Mouse (Mus musculus) embryonic facial prominence, embryonic 15.5 days (tissue): Measurements from ENCODE around the gene Plppr3. TPM values are rescaled to one million over a fixed set of nuclear protein-coding genes. Genes with fewer than 3 reads are reported as not detected.
"Not testable (repeated sequence)": the region's sequence is repeated elsewhere in the genome, so short reads cannot be mapped to it uniquely, and the experiment has no call there.

Experiments used
- ATAC-seq: fragments of 200-750 bp; cut with Nextera tagmentation; 2 replicates; pipeline ENCODE4 v1.8.0; 2017; ENCODE audit warnings: low read depth, moderate TSS enrichment; ENCODE audit not compliant: insufficient number of reproducible peaks, low FRiP score, low TSS enrichment
- H3K27ac ChIP-seq: fragments of 300-500 bp; sonication (generic); replicated peaks from 2 replicates; pipeline ENCODE4 v1.5.1; 2015; ENCODE audit warnings: mild to moderate bottlenecking, inconsistent platforms
- H3K27me3 ChIP-seq: fragments of 300-500 bp; sonication (generic); 2 replicates; pipeline ENCODE4 v1.6.1; 2015; ENCODE audit warnings: inconsistent platforms
- H3K36me3 ChIP-seq: fragments of 300-500 bp; sonication (generic); 2 replicates; pipeline ENCODE4 v1.6.1; 2015; ENCODE audit warnings: mild to moderate bottlenecking, inconsistent platforms
- H3K4me1 ChIP-seq: fragments of 300-500 bp; sonication (generic); 2 replicates; pipeline ENCODE4 v1.6.1; 2015; ENCODE audit warnings: inconsistent platforms
- H3K4me2 ChIP-seq: fragments of 300-500 bp; sonication (generic); replicated peaks from 2 replicates; pipeline ENCODE4 v1.6.1; 2015; ENCODE audit warnings: mild to moderate bottlenecking, inconsistent platforms
- H3K4me3 ChIP-seq: fragments of 300-500 bp; sonication (generic); replicated peaks from 2 replicates; pipeline ENCODE4 v1.5.1; 2015; ENCODE audit warnings: mild to moderate bottlenecking, inconsistent platforms
- H3K9ac ChIP-seq: fragments of 300-500 bp; sonication (generic); 2 replicates; pipeline ENCODE4 v1.6.1; 2015; ENCODE audit warnings: inconsistent platforms
- H3K9me3 ChIP-seq: fragments of 300-500 bp; sonication (generic); replicated peaks from 2 replicates; pipeline ENCODE4 v1.6.1; 2016; ENCODE audit warnings: inconsistent platforms
- WGBS: fragments of 180-500 bp; shearing (Covaris S2); methylation state at CpG from one replicate; pipeline ENCODE4 v1.1.7; 2015; 5-methylcytosine and 5-hydroxymethylcytosine counted together
- polyA plus RNA-seq: library from polyadenylated mRNA; unstranded; fragments of >200 nt; fragmentation: Nextera tagmentation; extraction: Ambion mirVana; gene quantifications from 2 replicates; pipeline ENCODE4 v1.2.1, GENCODE M21; 2015

Gene Plppr3
- polyA plus RNA-seq, 1 experiment from 2014 or later, result 68.2 TPM

DNA sequence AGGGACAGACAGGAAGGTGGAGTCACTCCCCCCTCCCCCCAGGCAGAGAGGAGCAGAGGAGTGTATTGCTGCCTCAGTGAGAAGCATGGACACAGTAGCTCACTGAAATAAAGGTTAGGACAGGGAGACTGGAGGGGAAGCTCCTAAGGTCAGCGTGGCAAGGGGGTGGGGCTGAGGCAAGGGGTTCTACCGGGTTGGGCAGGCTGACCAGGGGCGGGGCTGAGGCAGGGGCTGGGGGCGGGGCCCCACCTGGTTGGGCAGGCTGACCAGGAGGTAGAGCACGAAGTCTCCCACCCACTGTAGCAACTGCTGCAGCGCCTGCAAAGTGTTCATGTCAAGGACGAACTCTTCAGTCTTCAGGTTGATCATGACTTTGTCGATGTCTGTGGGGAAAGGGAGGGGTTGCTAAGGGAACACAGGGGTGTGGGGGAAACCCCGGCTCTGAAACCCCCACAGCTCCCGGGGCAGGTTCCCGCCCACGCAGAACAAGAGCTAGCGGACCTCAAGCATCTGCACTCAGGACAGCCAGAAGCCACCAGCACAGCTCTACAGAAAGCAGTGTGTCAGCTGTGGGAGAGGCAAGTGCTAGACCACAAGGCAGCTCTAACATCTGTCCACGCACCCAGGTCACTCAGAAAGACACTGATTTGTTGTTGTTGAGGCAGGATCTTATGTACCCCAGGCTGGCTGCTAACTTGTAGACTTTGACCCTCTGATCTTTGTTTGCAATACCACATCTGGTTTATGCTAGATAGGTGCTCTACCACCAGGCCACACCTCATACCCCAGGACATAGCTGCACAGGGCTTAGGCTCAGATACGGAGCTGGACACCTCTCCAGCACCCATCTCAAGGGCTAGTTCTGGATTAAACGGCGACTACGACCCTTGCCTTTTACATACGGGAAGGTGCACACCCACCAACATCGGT lies 23.1 kb upstream of the Plppr3 start:
- Histone ChIP-seq H3K4me3 (no peak overlapping the region), H3K4me1 (0 out of 2 replicates have a peak, but pooled peaks cover 4% of the 10 kb centered on the region), H3K9me3 (no peaks in the 10 kb centered on the region), H3K27ac (no peak overlapping the region), H3K36me3 (peaks cover 67% of the 10 kb centered on the region), H3K27me3 (no peaks in the 10 kb centered on the region), H3K9ac (no peak overlapping the region), H3K4me2 (no peak overlapping the region)
- 52% methylated on average over 20 of the region's 20 CpGs for WGBS
- ATAC-seq, result no peak

DNA sequence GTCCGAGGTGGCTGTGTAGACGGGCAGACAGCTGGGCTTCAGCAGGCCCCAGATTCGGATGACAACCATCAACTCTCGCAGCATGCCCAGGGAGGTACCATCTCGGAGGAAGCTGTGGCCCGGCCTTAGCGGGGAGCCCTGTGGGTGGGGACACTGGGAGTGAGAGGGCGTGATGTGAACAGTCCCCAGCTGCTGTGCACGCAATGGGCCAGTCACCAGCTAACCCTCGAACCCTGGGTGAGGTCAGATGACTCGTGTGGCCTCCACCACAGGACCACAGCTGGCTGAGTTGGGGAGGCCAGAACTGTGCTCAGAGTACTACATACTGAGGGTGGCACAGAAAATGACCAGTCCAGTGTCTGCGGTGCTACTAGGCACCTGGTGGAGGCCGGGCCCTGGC lies 22.4 kb upstream of the Plppr3 start:
- Histone ChIP-seq H3K27ac (no peak overlapping the region), H3K9ac (no peak overlapping the region), H3K4me1 (0 out of 2 replicates have a peak, but pooled peaks cover 4% of the 10 kb centered on the region), H3K4me3 (no peak overlapping the region), H3K4me2 (no peak overlapping the region), H3K36me3 (peaks cover 63% of the 10 kb centered on the region), H3K27me3 (no peaks in the 10 kb centered on the region), H3K9me3 (no peaks in the 10 kb centered on the region)
- no peak for ATAC-seq
- WGBS, result 83% methylated on average over 13 of the region's 13 CpGs

DNA sequence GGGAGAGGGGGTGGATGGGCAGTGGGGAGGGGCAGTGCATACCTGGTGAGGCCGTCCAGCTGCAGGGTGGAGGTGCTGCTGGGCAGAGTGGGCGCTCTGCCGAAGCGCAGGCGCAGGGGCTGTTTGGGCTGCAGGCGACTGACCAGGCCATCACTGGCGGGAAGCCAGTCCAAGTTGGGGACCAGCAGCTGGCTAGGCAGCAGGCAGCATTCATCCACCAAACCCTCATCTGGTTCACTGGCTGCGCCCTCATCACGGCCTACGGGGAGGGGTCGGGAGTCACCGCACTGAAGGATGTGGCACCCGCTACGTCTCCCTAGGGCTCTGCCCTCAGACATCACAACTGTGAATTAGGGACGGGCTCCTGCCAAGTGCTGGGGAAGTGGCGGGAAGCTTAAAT lies 21.9 kb upstream of the Plppr3 start:
- no peak for ATAC-seq
- Histone ChIP-seq H3K4me2 (no peak overlapping the region), H3K27me3 (no peaks in the 10 kb centered on the region), H3K9ac (no peak overlapping the region), H3K9me3 (no peaks in the 10 kb centered on the region), H3K36me3 (peaks cover 63% of the 10 kb centered on the region), H3K4me1 (0 out of 2 replicates have a peak, but pooled peaks cover 4% of the 10 kb centered on the region), H3K4me3 (no peak overlapping the region), H3K27ac (no peak overlapping the region)
- 88% methylated on average over 16 of the region's 16 CpGs for WGBS

DNA sequence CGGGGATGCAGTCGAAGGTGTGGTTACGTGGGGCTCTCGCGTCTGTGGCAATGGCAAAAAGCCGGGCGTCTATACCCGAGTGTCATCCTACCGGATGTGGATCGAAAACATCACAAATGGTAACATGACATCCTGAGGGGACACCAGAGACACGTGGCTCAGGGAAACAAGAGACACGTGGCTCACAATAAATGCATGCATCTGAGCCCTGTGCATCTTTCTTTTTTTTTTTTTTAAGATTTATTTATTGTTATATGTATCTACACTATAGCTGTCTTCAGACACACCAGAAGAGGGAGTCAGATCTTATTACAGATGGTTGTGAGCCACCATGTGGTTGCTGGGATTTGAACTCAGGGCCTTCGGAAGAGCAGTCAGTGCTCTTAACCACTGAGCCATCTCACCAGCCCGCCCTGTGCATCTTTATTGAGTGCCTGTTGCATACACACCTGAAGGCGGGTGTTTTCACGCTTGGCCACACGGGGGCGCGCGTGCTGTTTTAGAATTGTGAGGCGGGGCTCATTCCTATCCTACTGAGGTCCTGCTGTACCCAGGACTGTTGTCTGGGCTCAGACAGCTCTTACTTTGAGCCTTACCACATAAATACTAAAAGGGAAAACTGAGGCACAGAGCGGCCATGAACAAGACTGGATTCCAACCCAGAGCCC lies 18.2 kb upstream of the Plppr3 start:
- H3K9me3 ChIP-seq, H3K4me1 ChIP-seq, H3K9ac ChIP-seq, H3K4me3 ChIP-seq, ATAC-seq, H3K4me2 ChIP-seq, H3K27me3 ChIP-seq, H3K27ac ChIP-seq: not testable (repeated sequence)
- 40% methylated on average over 22 of the region's 22 CpGs for WGBS
- peaks cover 32% of the 10 kb centered on the region for H3K36me3 ChIP-seq

DNA sequence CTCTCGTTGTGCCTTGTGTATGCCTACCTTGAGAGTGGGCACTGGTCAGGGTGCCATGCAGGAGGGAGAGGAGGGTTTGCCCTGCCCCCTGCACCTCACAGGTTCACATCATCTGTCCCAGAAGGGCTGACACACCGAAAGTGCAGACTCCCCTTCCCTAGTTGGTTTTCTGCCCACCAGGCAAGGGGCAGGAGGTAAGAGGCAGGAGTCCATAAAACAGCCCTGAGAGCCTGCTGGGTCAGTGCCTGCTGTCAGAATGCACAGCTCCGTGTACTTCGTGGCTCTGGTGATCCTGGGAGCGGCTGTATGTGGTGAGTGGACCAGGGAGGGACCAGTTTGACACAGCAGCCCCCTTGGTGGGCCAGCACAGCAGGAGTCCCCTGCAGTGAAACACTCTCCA lies 16.2 kb upstream of the Plppr3 start, which contains the start of gene Cfd:
Gene Cfd, plus strand, starts transcription at position 184 of the 400 bp plus-strand sequence.
- Histone ChIP-seq H3K27me3 (no peaks in the 10 kb centered on the region), H3K4me3 (no peak within 1 kb of the TSS), H3K27ac (no peak within 1 kb of the TSS), H3K36me3 (peaks cover 12% of the 10 kb centered on the region), H3K9ac (no peak within 1 kb of the TSS), H3K9me3 (no peaks in the 10 kb centered on the region), H3K4me2 (no peak within 1 kb of the TSS), H3K4me1 (0 out of 2 replicates have a peak, but pooled peaks cover 4% of the 10 kb centered on the region)
- WGBS, result 36% methylated on average over 5 of the region's 5 CpGs
- no peak for ATAC-seq

DNA sequence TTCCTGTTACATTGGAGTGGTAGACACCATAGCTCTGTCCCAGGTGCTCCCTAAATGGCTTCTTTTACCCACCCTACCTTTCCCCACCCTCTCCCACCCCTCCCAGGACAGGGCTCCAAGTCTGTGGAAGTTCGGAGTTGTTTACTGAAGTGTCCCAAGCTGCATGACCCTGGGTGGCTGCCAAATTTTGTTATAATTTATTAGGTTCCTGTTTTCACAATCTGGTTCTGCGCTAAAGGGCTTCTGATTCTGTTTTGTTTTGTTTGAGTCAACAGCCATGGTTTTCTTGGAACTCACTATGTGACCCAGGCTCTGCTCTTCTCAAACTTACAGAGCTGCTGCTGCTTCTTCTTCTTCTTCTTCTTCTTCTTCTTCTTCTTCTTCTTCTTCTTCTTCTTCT lies 15.0 kb upstream of the Plppr3 start:
- no peak overlapping the region for H3K4me2 ChIP-seq
- H3K9me3 ChIP-seq, result no peaks in the 10 kb centered on the region
- H3K27ac ChIP-seq, result no peak overlapping the region
- WGBS, result 75% methylated on average over 2 of the region's 2 CpGs
- H3K4me1 ChIP-seq, result 0 out of 2 replicates have a peak, but pooled peaks cover 4% of the 10 kb centered on the region
- no peak overlapping the region for H3K4me3 ChIP-seq
- H3K36me3 ChIP-seq, result peaks cover 2% of the 10 kb centered on the region; the same call in 1 of the 2 replicates
- no peak overlapping the region for H3K9ac ChIP-seq
- H3K27me3 ChIP-seq, result no peaks in the 10 kb centered on the region
- ATAC-seq, result no peak

DNA sequence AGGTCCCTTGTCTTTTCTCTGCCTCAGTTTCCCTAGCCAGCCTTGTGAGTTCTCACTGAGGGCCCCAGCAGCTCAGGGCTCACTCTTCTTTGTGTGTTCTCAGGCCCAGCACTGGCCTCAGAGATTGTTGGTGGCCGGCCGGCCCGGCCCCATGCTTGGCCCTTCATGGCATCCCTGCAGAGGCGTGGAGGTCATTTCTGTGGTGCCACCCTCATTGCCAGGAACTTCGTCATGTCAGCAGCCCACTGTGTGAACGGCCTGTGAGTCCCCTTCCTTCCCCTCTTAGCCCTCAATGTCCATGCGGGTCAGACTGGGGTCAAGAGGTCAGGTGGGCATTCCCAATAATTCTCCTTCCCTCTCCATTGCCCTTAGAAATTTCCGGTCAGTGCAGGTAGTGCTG lies 12.2 kb upstream of the Plppr3 start:
- Histone ChIP-seq H3K4me2 (no peak overlapping the region), H3K27ac (no peak overlapping the region), H3K36me3 (no peaks in the 10 kb centered on the region), H3K9ac (no peak overlapping the region), H3K9me3 (no peaks in the 10 kb centered on the region), H3K27me3 (peaks cover 7% of the 10 kb centered on the region; the same call in 1 of the 2 replicates), H3K4me3 (no peak overlapping the region), H3K4me1 (peaks cover 25% of the 10 kb centered on the region)
- WGBS, result 80% methylated on average over 8 of the region's 8 CpGs
- no peak for ATAC-seq

DNA sequence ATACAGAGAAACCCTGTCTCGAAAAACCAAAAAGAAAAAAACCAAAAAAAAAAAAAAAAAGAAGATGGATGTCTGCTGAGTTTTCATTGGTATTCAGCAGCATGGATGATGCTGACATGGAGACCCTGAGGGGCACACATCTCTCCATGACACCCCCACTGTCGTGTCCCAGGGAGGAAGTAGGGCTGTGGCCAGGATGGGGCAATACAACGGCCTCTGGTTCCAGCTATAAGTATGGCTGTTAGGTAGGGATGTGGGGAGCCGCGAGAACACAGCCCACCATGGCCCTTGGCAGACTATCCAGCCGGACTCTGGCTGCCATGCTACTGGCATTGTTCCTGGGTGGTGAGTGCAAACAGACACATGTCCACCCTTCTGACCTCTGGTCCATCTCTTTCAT lies 11.6 kb upstream of the Plppr3 start, which contains the start of gene Elane:
Gene Elane, plus strand, starts transcription at position 194 of the 400 bp plus-strand sequence.
- H3K9ac ChIP-seq, result no peak within 1 kb of the TSS
- H3K27me3 ChIP-seq, result peaks cover 7% of the 10 kb centered on the region; the same call in 1 of the 2 replicates
- no peak within 1 kb of the TSS for H3K4me2 ChIP-seq
- H3K4me1 ChIP-seq, result peaks cover 27% of the 10 kb centered on the region
- no peak within 1 kb of the TSS for H3K4me3 ChIP-seq
- no peaks in the 10 kb centered on the region for H3K9me3 ChIP-seq
- no peaks in the 10 kb centered on the region for H3K36me3 ChIP-seq
- no peak within 1 kb of the TSS for H3K27ac ChIP-seq
- no peak for ATAC-seq
- WGBS, result 78% methylated on average over 6 of the region's 6 CpGs

DNA sequence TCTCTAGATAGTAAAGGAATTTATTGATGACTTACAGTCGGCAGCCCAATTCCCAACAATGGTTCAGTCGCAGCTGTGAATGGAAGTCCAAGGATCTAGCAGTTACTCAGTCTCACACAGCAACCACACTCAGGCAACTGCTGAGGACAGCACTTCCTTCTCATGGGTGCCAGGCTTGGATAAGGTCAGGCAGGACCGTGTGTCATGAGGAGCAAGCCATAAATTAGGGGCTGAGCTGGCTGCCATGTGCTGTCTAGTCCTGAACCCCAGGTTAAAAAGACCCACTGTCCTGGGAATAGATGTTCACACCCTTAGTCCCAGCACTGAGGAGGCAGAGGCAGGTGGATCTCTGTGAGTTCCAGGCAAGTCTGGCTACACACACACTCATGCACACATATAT lies 10.5 kb upstream of the Plppr3 start:
- not testable (repeated sequence) for H3K4me3 ChIP-seq, H3K4me2 ChIP-seq, H3K9me3 ChIP-seq, H3K9ac ChIP-seq, H3K27ac ChIP-seq, ATAC-seq, H3K36me3 ChIP-seq, H3K27me3 ChIP-seq
- peaks cover 34% of the 10 kb centered on the region for H3K4me1 ChIP-seq
- WGBS, result 66% methylated on average over 3 of the region's 3 CpGs

DNA sequence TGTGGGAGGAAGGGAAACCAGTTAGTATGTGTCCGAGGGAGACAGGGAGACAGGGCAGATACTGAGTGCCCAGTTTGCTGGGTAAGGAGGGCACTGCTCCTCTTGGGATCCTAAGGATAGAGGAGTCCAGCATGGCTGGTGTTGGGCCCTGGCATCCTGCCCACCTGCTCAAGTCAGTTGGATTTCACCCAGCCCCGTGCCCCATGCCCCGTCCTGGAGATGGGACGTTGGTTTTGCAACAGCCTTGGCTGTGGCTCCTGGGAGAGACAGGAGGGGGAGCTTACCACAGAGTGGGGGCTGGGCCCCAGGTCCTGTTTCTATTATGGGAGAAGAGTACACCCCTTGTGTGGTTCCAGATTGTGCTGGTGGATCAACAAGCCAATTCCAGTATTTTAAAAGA lies 10.0 kb upstream of the Plppr3 start:
- Histone ChIP-seq H3K9me3 (no peaks in the 10 kb centered on the region), H3K36me3 (no peaks in the 10 kb centered on the region), H3K4me2 (no peak overlapping the region), H3K9ac (no peak overlapping the region), H3K27me3 (peaks cover 7% of the 10 kb centered on the region; the same call in 1 of the 2 replicates), H3K4me1 (peaks cover 34% of the 10 kb centered on the region), H3K27ac (no peak overlapping the region), H3K4me3 (no peak overlapping the region)
- ATAC-seq, result no peak
- WGBS, result 69% methylated on average over 4 of the region's 4 CpGs
